Mouse (Mus musculus): Measurements from ENCODE around the gene Chrne.

DNA sequence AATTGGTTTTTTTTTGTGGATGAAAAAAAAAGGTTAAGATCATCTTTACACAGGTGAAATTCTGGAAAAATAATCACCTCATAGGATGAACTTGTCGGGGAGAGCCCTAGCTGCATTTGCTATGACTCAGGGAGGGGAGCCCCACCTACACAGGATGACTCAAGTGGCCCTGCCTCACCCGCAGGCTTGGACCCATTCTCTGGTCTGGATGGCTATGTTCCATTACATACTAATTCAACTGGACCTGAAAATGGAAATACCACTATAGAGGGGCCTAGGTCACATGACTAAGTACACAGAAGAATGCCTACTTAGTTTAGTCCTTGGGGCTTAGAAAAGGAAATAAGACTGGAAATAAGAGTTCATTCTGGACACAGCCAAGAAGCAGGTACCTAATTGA is 32.4 kb upstream of the Chrne start:
- TF ChIP-seq CTCF (conservative IDR thresholded peaks at IDR 0.05; ENCODE audit: low read length) = no peak
- no peak for TF ChIP-seq NANOG (IDR thresholded peaks at IDR 0.05; ENCODE audit: borderline replicate concordance, low read length)
- TF ChIP-seq POU5F1 (IDR thresholded peaks at IDR 0.05; ENCODE audit: borderline replicate concordance, low read length) = no peak

Data from E14TG2a.4 (cell line).